Mouse (Mus musculus): Measurements from ENCODE around the gene H2-Eb1. TPM values are rescaled to one million over a fixed set of nuclear protein-coding genes. Genes with fewer than 3 reads are reported as not detected.

H2-Eb1 gene
- polyA plus RNA-seq, 1 experiment from 2014 or later = 2.4 TPM

DNA sequence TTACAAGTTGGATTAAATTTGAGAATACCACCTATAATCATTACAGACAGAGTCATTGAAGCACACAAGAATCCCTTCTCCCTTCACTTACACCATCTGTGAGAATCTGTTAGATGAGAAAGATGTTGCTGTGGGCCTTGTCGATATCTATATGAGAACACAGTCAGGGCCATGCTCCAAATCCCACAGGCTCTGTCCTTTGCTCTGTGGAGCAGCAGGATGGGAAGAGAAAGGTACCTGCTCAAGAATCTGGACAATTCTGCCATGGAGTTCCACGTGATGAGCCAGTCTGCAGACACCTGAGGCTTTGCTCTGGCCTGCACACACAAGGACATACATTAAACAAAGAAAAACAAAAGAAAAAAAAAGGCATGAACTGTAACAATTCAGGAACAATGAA lies 11.0 kb downstream of the H2-Eb1 start:
- Histone ChIP-seq H3K27ac (replicated peaks) (no peak overlapping the region), H3K4me3 (no peak overlapping the region), H3K9ac (no peak overlapping the region), H3K36me3 (no peaks in the 10 kb centered on the region), H3K4me2 (no peak overlapping the region), H3K9me3 (no peaks in the 10 kb centered on the region), H3K27me3 (replicated peaks) (peaks cover 4% of the 10 kb centered on the region), H3K4me1 (no peaks in the 10 kb centered on the region)
- no peak for ATAC-seq (ENCODE audit: extremely low read depth, insufficient number of reproducible peaks, low FRiP score, low TSS enrichment)
- 58% methylated on average over 2 of the region's 2 CpGs for WGBS

DNA sequence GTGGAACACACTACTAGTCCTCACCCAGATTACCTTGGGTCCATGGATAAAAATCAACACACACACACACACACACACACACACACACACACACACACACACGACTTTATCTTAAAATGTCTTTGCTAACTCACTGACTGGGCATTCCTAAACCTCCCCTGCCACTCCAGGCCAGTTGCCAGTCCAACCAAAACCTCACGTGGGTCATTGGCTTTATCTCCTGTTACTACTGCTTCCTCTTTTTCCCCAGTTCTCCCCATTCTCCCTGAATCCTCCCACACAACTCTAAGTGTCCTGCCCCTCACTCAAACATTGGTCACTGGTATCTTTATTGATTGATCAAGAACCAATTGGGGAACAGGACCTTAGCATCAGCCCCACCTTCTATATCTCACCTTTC lies 11.6 kb downstream of the H2-Eb1 start:
- WGBS = 34% methylated on average over 2 of the region's 2 CpGs
- Histone ChIP-seq H3K4me2 (no peak overlapping the region), H3K27me3 (replicated peaks) (peaks cover 4% of the 10 kb centered on the region), H3K4me1 (no peaks in the 10 kb centered on the region), H3K27ac (replicated peaks) (no peak overlapping the region), H3K36me3 (no peaks in the 10 kb centered on the region), H3K9me3 (no peaks in the 10 kb centered on the region), H3K9ac (no peak overlapping the region), H3K4me3 (no peak overlapping the region)
- ATAC-seq (ENCODE audit: extremely low read depth, insufficient number of reproducible peaks, low FRiP score, low TSS enrichment) = no peak

DNA sequence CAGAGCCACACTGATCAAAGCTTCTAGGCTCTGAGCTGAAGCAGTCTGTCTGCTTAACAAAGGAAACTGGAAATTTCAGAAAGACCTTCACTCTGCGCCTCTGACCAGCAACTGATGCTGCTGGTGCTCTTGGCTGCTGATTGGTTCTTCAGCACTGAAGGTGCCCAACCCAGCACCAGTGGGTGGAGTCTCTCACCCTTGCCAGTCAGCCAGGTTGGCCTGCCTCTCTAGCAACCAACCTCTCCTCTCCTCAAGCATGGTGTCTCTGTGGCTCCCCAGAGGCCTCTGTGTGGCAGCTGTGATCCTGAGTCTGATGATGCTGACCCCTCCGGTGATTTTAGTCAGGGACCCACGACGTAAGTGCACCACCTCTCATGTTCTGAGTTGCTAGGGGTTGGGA lies 19.8 kb downstream of the H2-Eb1 start, which contains the start of gene H2-Eb2:
Gene H2-Eb2, plus strand, starts transcription at position 230 of the 400 bp plus-strand sequence.
- H3K27me3 ChIP-seq (replicated peaks) = peaks cover 3% of the 10 kb centered on the region; the same call in 1 of the 2 replicates
- no peak within 1 kb of the TSS for H3K27ac ChIP-seq (replicated peaks)
- H3K36me3 ChIP-seq = no peaks in the 10 kb centered on the region
- H3K4me3 ChIP-seq = no peak within 1 kb of the TSS
- no peaks in the 10 kb centered on the region for H3K9me3 ChIP-seq
- no peak within 1 kb of the TSS for H3K4me2 ChIP-seq
- no peak within 1 kb of the TSS for H3K9ac ChIP-seq
- no peaks in the 10 kb centered on the region for H3K4me1 ChIP-seq
- no peak for ATAC-seq (ENCODE audit: extremely low read depth, insufficient number of reproducible peaks, low FRiP score, low TSS enrichment)
- WGBS = 51% methylated on average over 4 of the region's 4 CpGs

DNA sequence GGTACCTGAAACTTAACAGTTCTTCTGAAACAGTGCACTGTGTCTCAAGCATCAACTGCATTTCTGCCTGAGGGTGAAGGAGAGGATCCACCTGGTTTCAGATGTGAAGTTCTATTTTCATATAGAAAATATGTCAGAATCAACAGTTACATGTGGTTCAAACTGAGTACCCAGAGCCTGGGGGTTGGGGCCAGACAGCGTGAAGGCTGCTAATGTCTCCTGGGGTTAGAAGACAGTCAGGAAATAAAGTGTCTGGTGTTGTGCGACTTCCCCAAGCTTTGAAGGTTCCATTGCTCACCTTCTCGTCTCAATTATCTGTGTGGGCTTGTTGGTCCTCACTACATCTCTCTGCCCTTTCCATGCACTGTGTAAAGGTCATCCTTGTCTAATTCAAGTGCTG lies 20.7 kb downstream of the H2-Eb1 start:
- H3K27ac ChIP-seq (replicated peaks) = no peak overlapping the region
- 65% methylated on average over 3 of the region's 3 CpGs for WGBS
- H3K4me1 ChIP-seq = no peaks in the 10 kb centered on the region
- H3K4me3 ChIP-seq = no peak overlapping the region
- no peak overlapping the region for H3K4me2 ChIP-seq
- no peaks in the 10 kb centered on the region for H3K36me3 ChIP-seq
- no peak for ATAC-seq (ENCODE audit: extremely low read depth, insufficient number of reproducible peaks, low FRiP score, low TSS enrichment)
- no peak overlapping the region for H3K9ac ChIP-seq
- H3K27me3 ChIP-seq (replicated peaks) = peaks cover 3% of the 10 kb centered on the region; the same call in 1 of the 2 replicates
- no peaks in the 10 kb centered on the region for H3K9me3 ChIP-seq

DNA sequence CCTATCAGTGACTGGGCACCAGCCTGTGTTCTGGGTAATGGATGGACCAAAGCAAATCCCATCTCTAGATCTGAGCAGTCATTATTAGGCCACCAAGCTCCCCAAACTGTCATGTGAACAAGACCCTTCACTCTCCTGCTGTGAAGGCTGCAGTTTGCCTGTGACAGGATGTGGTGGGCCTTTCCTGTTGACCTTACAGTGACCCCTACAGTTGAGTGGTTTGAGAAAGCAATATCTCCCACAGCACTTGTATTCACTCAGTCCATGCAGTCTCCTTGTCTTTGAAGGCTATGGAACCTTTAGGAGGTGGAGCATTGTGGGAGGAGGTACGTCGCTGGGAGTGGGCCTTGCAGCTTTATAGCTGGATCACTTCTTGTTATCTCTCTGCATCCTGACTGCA lies 24.1 kb downstream of the H2-Eb1 start:
- Histone ChIP-seq H3K9me3 (no peaks in the 10 kb centered on the region), H3K27me3 (replicated peaks) (peaks cover 10% of the 10 kb centered on the region), H3K4me2 (no peak overlapping the region), H3K4me1 (no peaks in the 10 kb centered on the region), H3K4me3 (no peak overlapping the region), H3K36me3 (no peaks in the 10 kb centered on the region), H3K27ac (replicated peaks) (no peak overlapping the region), H3K9ac (no peak overlapping the region)
- no peak for ATAC-seq (ENCODE audit: extremely low read depth, insufficient number of reproducible peaks, low FRiP score, low TSS enrichment)
- 59% methylated on average over 2 of the region's 2 CpGs for WGBS

DNA sequence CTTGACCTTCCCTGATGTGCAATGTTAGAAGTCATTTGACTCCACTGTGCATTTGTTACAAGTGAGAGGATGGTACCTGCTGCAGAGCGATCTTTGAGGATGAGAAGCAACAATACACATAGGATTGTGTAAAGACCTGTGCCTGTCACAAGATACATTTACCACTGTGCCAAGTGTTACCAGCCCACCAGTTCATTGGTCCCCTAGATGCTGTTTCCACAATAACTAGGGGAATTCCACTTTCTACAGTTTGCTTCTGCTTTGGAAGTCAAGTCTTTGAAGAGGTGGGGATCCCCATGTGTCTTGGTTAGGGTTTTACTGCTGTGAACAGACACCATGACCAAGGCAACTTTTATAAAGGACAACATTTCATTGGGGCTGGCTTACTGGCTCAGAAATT lies 25.5 kb downstream of the H2-Eb1 start:
- no peak overlapping the region for H3K4me2 ChIP-seq
- H3K27ac ChIP-seq (replicated peaks) = no peak overlapping the region
- H3K9me3 ChIP-seq = no peaks in the 10 kb centered on the region
- H3K4me1 ChIP-seq = no peaks in the 10 kb centered on the region
- H3K36me3 ChIP-seq = no peaks in the 10 kb centered on the region
- no peak overlapping the region for H3K9ac ChIP-seq
- WGBS = 91% methylated on average over 1 of the region's 1 CpGs
- ATAC-seq (ENCODE audit: extremely low read depth, insufficient number of reproducible peaks, low FRiP score, low TSS enrichment) = no peak
- no peak overlapping the region for H3K4me3 ChIP-seq
- H3K27me3 ChIP-seq (replicated peaks) = peaks cover 17% of the 10 kb centered on the region; the same call in 1 of the 2 replicates

DNA sequence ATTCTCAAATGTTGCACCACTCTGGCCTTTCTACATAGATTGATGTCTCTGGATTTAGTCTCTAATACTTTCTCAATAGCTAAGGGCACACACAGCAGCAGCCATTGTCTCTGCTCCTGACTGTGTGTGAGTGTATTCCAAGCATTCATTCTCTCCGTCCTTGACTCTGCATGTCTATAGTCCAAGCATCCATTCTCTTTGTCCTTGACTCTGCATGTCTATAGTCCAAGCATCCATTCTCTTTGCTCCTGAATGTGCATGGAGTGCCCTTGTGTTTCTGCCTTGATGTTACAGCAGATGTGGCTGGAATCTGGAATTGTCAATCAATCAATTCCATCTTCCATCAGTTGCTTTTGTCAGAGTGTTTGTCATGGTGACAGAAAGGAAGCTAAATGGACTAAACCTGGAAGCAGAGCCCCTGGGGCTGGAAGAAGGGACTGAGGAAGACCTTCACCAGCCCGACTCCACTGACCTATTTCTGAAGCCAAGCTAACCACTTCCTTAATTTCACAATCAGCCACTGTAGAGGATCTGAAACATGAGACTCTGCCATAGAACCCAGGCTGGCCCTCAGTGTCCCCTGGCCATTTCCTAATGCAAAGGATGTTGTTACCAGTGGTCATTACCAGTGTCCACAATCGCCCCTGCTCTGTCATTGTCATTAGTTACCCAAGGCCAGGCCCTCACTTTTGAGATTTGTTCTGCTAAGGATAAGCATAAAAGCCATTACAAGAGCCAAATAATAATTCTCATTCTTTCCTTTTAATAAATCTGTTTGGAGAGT lies 35.1 kb downstream of the H2-Eb1 start:
- Histone ChIP-seq H3K4me3 (no peak overlapping the region), H3K4me1 (no peaks in the 10 kb centered on the region), H3K27me3 (replicated peaks) (peaks cover 32% of the 10 kb centered on the region), H3K36me3 (no peaks in the 10 kb centered on the region), H3K9ac (no peak overlapping the region), H3K9me3 (no peaks in the 10 kb centered on the region), H3K4me2 (no peak overlapping the region), H3K27ac (replicated peaks) (no peak overlapping the region)
- WGBS = 47% methylated on average over 3 of the region's 3 CpGs
- ATAC-seq (ENCODE audit: extremely low read depth, insufficient number of reproducible peaks, low FRiP score, low TSS enrichment) = no peak

DNA sequence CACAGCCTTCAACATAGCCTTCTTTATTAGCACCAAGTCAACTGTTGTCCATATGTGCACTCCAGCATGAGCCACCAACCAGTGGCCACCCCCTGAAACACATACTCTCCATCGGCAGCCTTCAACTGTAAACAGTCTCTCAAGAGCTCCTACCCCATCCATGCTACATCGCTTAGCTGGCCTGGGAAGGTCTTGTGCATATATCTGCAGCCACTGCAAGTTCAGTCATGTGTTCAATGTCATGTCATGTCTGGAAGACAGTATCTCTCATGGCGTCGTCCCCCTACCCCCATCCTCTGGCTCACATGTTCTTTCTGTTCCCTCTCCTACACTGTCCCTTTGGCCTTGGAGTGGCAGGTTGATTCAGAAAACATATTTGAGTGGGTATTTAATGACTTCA lies 39.2 kb downstream of the H2-Eb1 start:
- H3K27me3 ChIP-seq (replicated peaks) = peaks cover 29% of the 10 kb centered on the region
- no peak overlapping the region for H3K27ac ChIP-seq (replicated peaks)
- 79% methylated on average over 4 of the region's 4 CpGs for WGBS
- no peak overlapping the region for H3K4me2 ChIP-seq
- H3K9ac ChIP-seq = no peak overlapping the region
- no peaks in the 10 kb centered on the region for H3K4me1 ChIP-seq
- no peak overlapping the region for H3K4me3 ChIP-seq
- no peaks in the 10 kb centered on the region for H3K9me3 ChIP-seq
- H3K36me3 ChIP-seq = no peaks in the 10 kb centered on the region
- no peak for ATAC-seq (ENCODE audit: extremely low read depth, insufficient number of reproducible peaks, low FRiP score, low TSS enrichment)

DNA sequence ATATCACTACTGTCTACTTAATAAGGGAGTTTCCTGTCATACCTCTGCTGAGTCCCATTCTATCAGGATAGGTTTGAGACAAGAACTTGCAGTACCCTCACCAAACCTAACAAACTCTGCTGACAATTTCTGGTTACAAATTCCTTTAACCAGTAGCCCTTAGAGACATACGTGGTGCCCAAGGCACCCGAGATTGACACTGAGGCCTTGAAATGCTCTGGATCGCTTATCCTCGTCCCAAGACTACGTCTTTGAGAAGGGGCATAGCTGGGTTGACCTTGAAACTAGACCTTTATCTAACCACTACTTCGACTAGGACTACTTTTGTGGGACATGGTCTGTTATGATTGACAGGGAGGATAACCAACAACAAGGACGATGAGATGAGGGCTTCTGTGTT lies 39.8 kb downstream of the H2-Eb1 start:
- WGBS = 78% methylated on average over 7 of the region's 7 CpGs
- ATAC-seq (ENCODE audit: extremely low read depth, insufficient number of reproducible peaks, low FRiP score, low TSS enrichment) = no peak
- no peak overlapping the region for H3K27ac ChIP-seq (replicated peaks)

DNA sequence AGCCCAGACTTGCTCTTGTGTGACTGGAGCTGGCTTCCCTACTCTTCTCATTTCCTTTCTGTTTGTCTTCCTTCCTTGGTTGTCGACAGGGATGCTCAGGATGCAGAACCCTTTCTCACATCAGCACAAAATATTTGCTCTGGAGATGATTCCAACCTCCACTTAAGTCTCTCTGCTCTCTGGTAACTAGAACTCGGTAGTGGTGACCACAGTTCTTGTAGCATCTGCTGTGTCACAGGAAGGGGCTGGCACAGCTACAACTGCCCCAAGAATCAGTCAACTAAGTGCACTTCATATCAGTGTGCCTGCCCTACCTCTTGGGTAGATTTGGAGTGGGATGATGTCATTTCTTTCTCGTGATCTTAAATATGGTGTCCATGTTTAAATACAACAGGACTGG lies 40.4 kb downstream of the H2-Eb1 start:
- Histone ChIP-seq H3K27me3 (replicated peaks) (peaks cover 28% of the 10 kb centered on the region), H3K9ac (no peak overlapping the region), H3K4me3 (no peak overlapping the region), H3K4me1 (no peaks in the 10 kb centered on the region), H3K36me3 (no peaks in the 10 kb centered on the region), H3K27ac (replicated peaks) (no peak overlapping the region), H3K4me2 (no peak overlapping the region), H3K9me3 (no peaks in the 10 kb centered on the region)
- ATAC-seq (ENCODE audit: extremely low read depth, insufficient number of reproducible peaks, low FRiP score, low TSS enrichment) = no peak
- WGBS = 49% methylated on average over 3 of the region's 3 CpGs

More for the DNA sequence above, 39.8 kb downstream of the H2-Eb1 start:
- no peak overlapping the region for H3K4me3 ChIP-seq
- H3K9ac ChIP-seq = no peak overlapping the region
- H3K36me3 ChIP-seq = no peaks in the 10 kb centered on the region
- H3K4me1 ChIP-seq = no peaks in the 10 kb centered on the region
- peaks cover 32% of the 10 kb centered on the region for H3K27me3 ChIP-seq (replicated peaks)
- H3K9me3 ChIP-seq = no peaks in the 10 kb centered on the region
- no peak overlapping the region for H3K4me2 ChIP-seq

DNA sequence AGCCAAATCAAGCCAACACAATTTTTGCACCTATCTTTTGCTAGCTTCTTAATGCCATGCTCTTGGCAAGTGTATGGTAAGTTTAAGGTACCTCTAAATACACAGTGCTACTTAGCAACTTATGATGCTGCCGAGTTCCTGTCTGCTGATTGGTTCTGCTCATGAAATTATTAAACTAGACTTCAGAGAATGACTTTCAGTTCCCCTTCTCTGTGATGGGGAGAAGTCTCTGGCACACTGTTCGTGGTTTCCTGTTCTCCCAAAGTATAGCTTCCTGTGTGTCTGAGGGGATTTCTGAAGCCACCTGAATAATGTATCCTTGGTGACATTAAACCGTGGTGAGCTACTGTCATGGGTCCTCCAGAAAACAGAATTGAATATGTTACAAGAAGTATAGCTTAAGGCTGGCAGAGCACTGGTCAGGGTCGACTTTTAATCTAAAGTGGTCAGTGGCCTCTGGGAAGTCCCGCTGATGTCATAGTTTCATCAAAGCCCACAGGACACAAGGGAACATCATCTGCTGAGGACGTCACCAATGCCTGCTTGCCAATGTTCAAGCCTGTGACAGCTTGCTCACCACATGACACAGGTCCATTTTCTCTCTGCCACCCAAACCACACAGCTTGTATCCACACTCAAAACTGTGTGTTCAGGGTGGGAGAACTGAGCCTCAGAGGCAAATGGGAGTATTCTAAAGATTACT lies 42.1 kb downstream of the H2-Eb1 start:
- 55% methylated on average over 6 of the region's 6 CpGs for WGBS
- Histone ChIP-seq H3K4me1 (no peaks in the 10 kb centered on the region), H3K27ac (replicated peaks) (no peak overlapping the region), H3K4me2 (no peak overlapping the region), H3K9me3 (no peaks in the 10 kb centered on the region), H3K27me3 (replicated peaks) (peaks cover 24% of the 10 kb centered on the region), H3K9ac (no peak overlapping the region), H3K4me3 (no peak overlapping the region), H3K36me3 (no peaks in the 10 kb centered on the region)
- ATAC-seq (ENCODE audit: extremely low read depth, insufficient number of reproducible peaks, low FRiP score, low TSS enrichment) = no peak

DNA sequence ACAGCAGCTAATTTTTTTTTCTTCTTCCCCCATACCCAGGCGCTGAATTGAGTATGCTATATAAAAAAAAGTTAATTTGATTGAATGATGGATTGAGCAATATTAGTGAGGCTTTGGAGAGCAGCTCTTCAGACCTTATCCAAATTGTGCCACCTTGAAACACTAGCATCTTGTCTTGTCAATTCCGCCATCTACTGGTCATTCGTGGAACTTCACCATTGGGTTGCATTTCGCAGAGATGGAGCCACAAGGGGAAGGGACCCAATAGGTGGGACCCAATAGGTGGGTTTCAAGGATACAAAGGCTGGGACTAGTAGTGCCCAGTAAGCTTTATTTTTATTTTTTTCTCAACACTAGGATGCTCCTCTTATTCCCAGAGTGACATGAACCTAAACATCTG lies 43.8 kb downstream of the H2-Eb1 start:
- WGBS = 8% methylated on average over 4 of the region's 4 CpGs
- no peak overlapping the region for H3K27ac ChIP-seq (replicated peaks)
- no peak overlapping the region for H3K4me3 ChIP-seq
- no peak for ATAC-seq (ENCODE audit: extremely low read depth, insufficient number of reproducible peaks, low FRiP score, low TSS enrichment)
- H3K27me3 ChIP-seq (replicated peaks) = peaks cover 20% of the 10 kb centered on the region
- H3K36me3 ChIP-seq = no peaks in the 10 kb centered on the region
- no peaks in the 10 kb centered on the region for H3K4me1 ChIP-seq
- H3K9ac ChIP-seq = no peak overlapping the region
- no peaks in the 10 kb centered on the region for H3K9me3 ChIP-seq
- no peak overlapping the region for H3K4me2 ChIP-seq

Measured in heart, embryonic 13.5 days (tissue).